Mouse (Mus musculus): ENCODE measurements around the gene Cx3cl1.

GRCm38 (mm10) chr8:94746832-94747231, 25.0 kb upstream of the Cx3cl1 start:
- no peak for TF ChIP-seq CTCF (IDR thresholded peaks at IDR 0.05; ENCODE audit: insufficient read depth, low read length)
- TF ChIP-seq POLR2A (IDR thresholded peaks at IDR 0.05; ENCODE audit: borderline replicate concordance, extremely low read depth, low read depth, low read length) = no peak

All from lung, adult 2 months (tissue).